Mouse (Mus musculus) stomach, embryonic 15.5 days (tissue): ENCODE data around the gene E2f3. TPM values are rescaled to one million over a fixed set of nuclear protein-coding genes. Genes with fewer than 3 reads are reported as not detected.

Source experiments
- ATAC-seq: fragments of 200-750 bp; cut with Nextera tagmentation; 2 replicates; pipeline ENCODE4 v1.8.0; 2017; ENCODE audit warnings: low read depth, moderate number of reproducible peaks, moderate TSS enrichment; ENCODE audit not compliant: insufficient read depth, low FRiP score
- H3K27ac ChIP-seq: fragments of 300-500 bp; sonication (generic); 2 replicates; pipeline ENCODE4 v1.5.1; 2015; ENCODE audit warnings: mild to moderate bottlenecking, inconsistent platforms
- H3K27me3 ChIP-seq: fragments of 300-500 bp; sonication (generic); replicated peaks from 2 replicates; pipeline ENCODE4 v1.6.1; 2015; ENCODE audit warnings: inconsistent platforms
- H3K36me3 ChIP-seq: fragments of 300-500 bp; sonication (generic); 2 replicates; pipeline ENCODE4 v1.6.1; 2015; ENCODE audit warnings: inconsistent platforms
- H3K4me1 ChIP-seq: fragments of 300-500 bp; sonication (generic); 2 replicates; pipeline ENCODE4 v1.6.1; 2015; ENCODE audit warnings: inconsistent platforms
- H3K4me2 ChIP-seq: fragments of 300-500 bp; sonication (generic); 2 replicates; pipeline ENCODE4 v1.6.1; 2015; ENCODE audit warnings: mild to moderate bottlenecking, inconsistent platforms
- H3K4me3 ChIP-seq: fragments of 300-500 bp; sonication (generic); replicated peaks from 2 replicates; pipeline ENCODE4 v1.5.1; 2015; ENCODE audit warnings: inconsistent platforms
- H3K9ac ChIP-seq: fragments of 300-500 bp; sonication (generic); 2 replicates; pipeline ENCODE4 v1.6.1; 2015; ENCODE audit warnings: inconsistent platforms
- H3K9me3 ChIP-seq: fragments of 300-500 bp; sonication (generic); 2 replicates; pipeline ENCODE4 v1.6.1; 2016; ENCODE audit warnings: inconsistent platforms
- WGBS: fragments of 180-500 bp; shearing (Covaris S2); methylation state at CpG from one replicate; pipeline ENCODE4 v1.1.7; 2015; 5-methylcytosine and 5-hydroxymethylcytosine counted together
- polyA plus RNA-seq: library from polyadenylated mRNA; unstranded; fragments of >200 nt; fragmentation: Nextera tagmentation; extraction: Ambion mirVana; gene quantifications from 2 replicates; pipeline ENCODE4 v1.2.1, GENCODE M21; 2015

E2f3 gene
- polyA plus RNA-seq, 1 experiment from 2014 or later = 9.4 TPM

DNA sequence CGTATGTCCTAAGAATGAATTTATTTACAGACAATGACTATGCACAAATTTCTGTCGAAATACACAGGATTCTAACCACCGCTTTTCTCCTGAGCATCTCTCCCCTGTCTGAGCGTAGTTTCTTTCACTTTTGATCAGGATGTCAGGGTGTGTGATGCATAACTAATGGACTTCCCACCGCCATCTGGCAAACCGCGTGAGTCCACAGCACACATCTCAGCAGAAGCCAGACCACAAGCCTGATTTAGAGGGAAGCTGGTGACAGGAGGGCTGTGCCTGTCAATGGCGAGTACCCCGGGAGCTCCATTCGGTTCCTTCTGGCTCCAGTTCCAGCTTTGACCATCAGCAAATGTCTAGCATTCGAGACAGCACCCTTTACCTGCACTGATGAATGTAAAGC is 17.3 kb upstream of the E2f3 start:
- Histone ChIP-seq H3K9ac (no peak overlapping the region), H3K27ac (no peak overlapping the region), H3K27me3 (no peaks in the 10 kb centered on the region), H3K4me3 (no peak overlapping the region), H3K4me1 (no peaks in the 10 kb centered on the region), H3K4me2 (no peak overlapping the region), H3K36me3 (no peaks in the 10 kb centered on the region), H3K9me3 (no peaks in the 10 kb centered on the region)
- ATAC-seq = no peak
- 57% methylated on average over 11 of the region's 11 CpGs for WGBS

DNA sequence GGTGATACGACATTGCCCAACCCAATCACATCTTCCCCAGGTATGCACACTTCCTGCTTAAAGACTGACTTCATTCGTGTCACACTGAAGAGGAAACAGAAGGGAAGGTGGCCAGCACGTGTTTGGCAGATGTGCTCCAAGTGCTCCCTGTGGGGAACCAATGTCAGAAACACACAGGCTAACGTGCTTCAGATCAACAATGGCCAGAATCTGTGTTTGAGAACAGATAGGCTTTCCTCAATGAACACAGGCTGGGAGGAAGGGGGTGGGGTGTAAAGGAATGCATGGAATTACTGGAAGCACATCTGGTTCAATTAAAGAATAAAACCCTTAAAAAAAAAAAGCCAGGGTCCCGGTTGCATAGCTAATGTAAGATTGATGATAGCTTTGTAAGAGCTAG is 15.2 kb upstream of the E2f3 start:
- 33% methylated on average over 5 of the region's 5 CpGs for WGBS
- ATAC-seq = no peak
- Histone ChIP-seq H3K4me1 (no peaks in the 10 kb centered on the region), H3K27me3 (no peaks in the 10 kb centered on the region), H3K9me3 (no peaks in the 10 kb centered on the region), H3K36me3 (no peaks in the 10 kb centered on the region), H3K4me3 (no peak overlapping the region), H3K27ac (no peak overlapping the region), H3K4me2 (no peak overlapping the region), H3K9ac (no peak overlapping the region)

DNA sequence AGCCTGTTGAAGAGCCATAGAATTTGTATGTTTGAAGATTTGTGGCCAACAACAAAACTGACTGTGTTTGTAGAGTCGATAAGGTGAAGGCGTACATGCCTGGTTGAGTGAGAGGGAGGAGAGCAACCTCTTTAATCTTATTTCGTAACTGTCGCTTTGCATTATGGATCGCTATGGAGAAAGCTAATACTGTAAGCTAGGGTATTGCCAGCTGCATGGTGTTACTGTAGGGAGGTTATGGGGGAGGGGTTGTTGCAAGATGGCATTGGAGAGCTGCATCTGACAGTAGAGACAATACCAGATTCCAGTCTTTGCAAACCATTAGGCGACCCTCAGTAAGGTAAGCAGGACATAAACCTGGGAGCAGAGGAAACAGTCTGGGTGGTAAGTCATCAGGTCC is 2.1 kb upstream of the E2f3 start:
- WGBS = 76% methylated on average over 6 of the region's 6 CpGs
- Histone ChIP-seq H3K4me2 (no peak overlapping the region), H3K9me3 (no peaks in the 10 kb centered on the region), H3K4me3 (no peak overlapping the region), H3K4me1 (no peaks in the 10 kb centered on the region), H3K9ac (no peak overlapping the region), H3K27ac (no peak overlapping the region), H3K36me3 (no peaks in the 10 kb centered on the region), H3K27me3 (no peaks in the 10 kb centered on the region)
- ATAC-seq = no peak

DNA sequence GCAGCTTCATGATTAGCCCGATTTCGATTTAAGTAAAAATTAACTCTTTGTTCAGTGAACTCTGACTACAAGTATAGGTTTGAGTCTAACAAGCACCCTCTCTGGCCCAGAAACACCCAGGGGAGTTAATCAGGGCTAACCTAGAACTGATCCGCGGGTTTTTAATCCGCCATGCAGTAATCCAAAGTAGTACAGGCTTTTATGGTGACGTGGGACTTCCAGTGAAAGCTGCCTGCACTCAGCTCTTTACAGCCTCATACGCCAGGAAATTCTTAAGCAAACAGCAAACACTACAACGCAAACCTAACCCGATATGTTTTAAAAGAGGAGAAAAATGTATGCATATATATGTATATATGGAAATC is 875 bp upstream of the E2f3 start:
- H3K27ac ChIP-seq = peak overlapping the region; percentile 80
- 8% methylated on average over 9 of the region's 9 CpGs for WGBS
- ATAC-seq = no peak

DNA sequence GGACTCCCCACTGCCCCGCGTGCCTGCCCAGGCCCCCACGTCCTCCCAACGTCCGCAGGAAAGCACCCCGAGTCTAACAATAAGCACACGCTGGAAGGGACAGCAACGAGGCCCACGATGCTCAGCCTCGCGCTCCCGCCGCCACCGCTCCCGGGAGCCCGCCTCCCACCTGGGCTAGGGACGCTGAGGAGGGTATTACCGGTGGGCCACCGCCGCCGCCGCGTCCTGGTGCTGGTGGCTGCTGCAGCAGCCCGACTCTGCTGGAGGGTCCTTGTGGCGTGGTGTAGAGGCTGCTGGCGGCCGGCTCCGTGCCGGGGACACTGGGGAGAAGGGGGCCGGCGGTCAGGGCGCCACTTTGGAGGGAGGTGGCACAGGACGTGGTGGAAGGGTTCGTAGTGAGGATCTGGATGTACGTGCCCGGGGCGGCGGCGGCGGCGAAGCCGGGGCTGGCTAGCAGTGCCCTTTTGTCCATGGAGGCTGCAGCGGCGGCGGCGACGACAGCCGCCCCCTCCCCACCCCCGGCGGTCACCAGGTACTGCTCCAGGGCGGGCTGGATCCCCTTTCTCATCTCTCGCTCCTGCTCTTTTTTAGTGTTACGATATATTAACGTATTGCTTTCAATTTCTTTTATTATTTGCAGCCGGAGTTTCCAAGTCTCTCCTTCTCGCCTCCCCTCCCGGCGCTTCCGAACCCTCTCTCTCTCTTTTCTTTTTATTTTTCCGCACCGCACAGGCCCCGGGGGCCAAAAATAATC is 585 bp downstream of the E2f3 start:
- H3K36me3 ChIP-seq = no peaks in the 10 kb centered on the region
- H3K9ac ChIP-seq = peak overlapping the region; percentile 95
- 0 out of 2 replicates have a peak, but pooled peaks cover 2% of the 10 kb centered on the region for H3K4me1 ChIP-seq
- no peak for ATAC-seq
- WGBS = under 1% methylated on average over 62 of the region's 62 CpGs
- peak overlapping the region; percentile 91 for H3K4me3 ChIP-seq
- H3K27me3 ChIP-seq = no peaks in the 10 kb centered on the region
- peak overlapping the region; percentile 96 for H3K27ac ChIP-seq
- peak overlapping the region; percentile 88 for H3K4me2 ChIP-seq
- no peaks in the 10 kb centered on the region for H3K9me3 ChIP-seq

More for the DNA sequence above, 875 bp upstream of the E2f3 start:
- Histone ChIP-seq H3K27me3 (no peaks in the 10 kb centered on the region), H3K9ac (no peak overlapping the region), H3K4me1 (0 out of 2 replicates have a peak, but pooled peaks cover 2% of the 10 kb centered on the region), H3K4me2 (peak overlapping the region; percentile 63), H3K4me3 (peak overlapping the region; percentile 91), H3K9me3 (no peaks in the 10 kb centered on the region), H3K36me3 (no peaks in the 10 kb centered on the region)

DNA sequence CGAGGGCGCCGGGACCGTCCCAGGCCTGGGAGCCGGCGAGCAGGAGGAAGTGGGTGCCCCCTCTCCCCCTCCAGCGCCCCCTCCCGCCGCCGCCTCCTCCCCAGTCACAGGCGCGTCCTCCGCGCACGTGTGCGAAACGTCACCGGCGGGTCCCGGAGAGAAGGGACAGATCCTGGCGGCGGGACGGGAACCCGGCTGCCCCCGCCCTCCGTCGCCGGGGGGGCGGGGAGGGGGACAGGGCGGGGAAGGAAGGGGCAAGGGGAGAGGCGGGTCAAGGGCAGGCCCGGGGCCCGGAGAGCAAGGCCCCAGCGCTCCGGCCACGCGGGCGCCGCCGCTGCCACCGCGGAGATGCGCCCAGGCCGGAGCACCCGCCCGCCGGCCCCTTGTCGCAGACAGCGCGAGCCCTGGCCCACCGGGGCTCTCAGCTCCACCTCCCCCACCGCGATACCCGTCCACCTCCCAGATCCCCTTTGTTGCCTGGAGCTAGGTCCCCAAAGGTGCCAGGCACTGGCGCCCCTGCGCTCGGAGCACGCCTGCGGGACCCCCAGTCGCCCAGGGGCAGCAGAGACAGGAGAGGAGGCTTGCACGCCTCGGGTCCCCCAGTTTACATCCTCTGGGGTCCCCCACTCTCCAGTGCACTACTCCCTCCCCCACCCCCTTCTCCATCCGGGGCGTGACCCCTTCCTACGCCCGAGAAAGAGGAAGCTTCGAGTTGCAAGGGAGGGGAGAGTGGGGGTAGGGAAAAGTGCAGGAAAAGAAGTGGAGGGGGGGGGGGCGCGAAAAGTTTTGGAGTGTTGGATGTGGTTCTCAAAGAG is 1.4 kb downstream of the E2f3 start:
- Histone ChIP-seq H3K4me3 (peak overlapping the region; percentile 91), H3K27me3 (no peaks in the 10 kb centered on the region), H3K27ac (peak overlapping the region; percentile 96), H3K36me3 (no peaks in the 10 kb centered on the region), H3K4me1 (0 out of 2 replicates have a peak, but pooled peaks cover 2% of the 10 kb centered on the region), H3K4me2 (peak overlapping the region; percentile 88), H3K9ac (peak overlapping the region; percentile 95), H3K9me3 (no peaks in the 10 kb centered on the region)
- peak; percentile 16 for ATAC-seq
- 2% methylated on average over 25 of the region's 69 CpGs for WGBS

DNA sequence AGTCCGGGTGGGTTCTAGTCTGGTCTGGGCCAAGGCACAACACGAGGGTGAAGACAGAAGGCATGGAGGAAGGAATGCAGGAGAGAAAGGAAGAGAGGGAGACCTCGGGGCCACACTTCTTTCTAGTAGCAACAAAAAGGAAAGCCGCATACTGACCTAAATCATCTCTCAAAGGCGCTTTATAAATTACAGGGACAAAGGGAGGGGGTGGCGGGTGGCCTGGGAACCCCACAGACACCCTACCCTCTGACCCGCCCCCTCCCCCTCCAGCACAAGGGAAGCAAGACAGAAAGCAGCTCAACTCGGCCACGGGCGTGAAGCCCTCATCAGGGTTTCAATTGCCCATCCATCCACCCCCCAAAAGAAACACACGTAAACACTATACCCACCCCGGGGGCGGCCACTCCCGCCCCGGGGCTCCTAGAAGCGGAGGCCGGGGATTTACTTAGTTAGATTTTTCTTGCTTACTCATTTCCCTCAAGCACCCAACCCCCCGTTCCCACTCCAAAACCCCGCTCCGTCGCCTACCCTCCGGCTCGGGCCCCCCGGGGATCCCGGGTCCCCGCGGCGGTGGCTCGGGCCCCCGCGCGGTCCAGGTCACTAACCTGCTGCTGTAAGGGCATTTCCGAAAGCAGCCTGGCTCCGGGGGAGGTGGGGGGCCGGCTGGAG is 2.2 kb downstream of the E2f3 start:
- H3K4me3 ChIP-seq = peak overlapping the region; percentile 91
- WGBS = 1% methylated on average over 34 of the region's 35 CpGs

DNA sequence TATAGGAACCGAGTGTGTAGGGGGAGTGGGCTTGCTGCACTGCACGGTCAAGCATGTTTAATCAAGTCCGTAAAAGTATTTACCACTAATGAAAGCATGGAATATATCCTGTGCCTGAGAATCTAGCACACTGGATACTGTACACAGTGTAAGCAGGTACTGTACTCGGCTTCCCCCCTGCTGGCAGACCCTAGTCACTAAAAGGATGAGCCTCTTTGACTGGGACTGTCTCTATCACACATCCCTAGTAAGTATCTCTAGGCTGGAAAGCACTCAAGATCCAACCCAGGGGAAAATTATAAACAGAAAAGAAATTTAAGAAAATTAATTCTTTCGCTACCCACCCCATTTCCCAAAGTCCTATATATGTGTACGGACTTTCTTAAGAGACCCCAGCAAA is 2.8 kb downstream of the E2f3 start:
- Histone ChIP-seq H3K9me3 (no peaks in the 10 kb centered on the region), H3K9ac (no peak overlapping the region), H3K27me3 (no peaks in the 10 kb centered on the region), H3K4me2 (peak overlapping the region; percentile 88), H3K4me1 (peaks cover 5% of the 10 kb centered on the region; the same call in 1 of the 2 replicates), H3K27ac (peak overlapping the region; percentile 96; the same call in 1 of the 2 replicates), H3K36me3 (no peaks in the 10 kb centered on the region), H3K4me3 (peak overlapping the region; percentile 91)
- 12% methylated on average over 6 of the region's 6 CpGs for WGBS
- no peak for ATAC-seq

More for the DNA sequence above, 2.2 kb downstream of the E2f3 start:
- peak overlapping the region; percentile 88 for H3K4me2 ChIP-seq
- no peaks in the 10 kb centered on the region for H3K9me3 ChIP-seq
- H3K27me3 ChIP-seq = no peaks in the 10 kb centered on the region
- no peak for ATAC-seq
- peak overlapping the region; percentile 95 for H3K9ac ChIP-seq
- H3K36me3 ChIP-seq = no peaks in the 10 kb centered on the region
- peaks cover 5% of the 10 kb centered on the region; the same call in 1 of the 2 replicates for H3K4me1 ChIP-seq
- peak overlapping the region; percentile 96 for H3K27ac ChIP-seq

DNA sequence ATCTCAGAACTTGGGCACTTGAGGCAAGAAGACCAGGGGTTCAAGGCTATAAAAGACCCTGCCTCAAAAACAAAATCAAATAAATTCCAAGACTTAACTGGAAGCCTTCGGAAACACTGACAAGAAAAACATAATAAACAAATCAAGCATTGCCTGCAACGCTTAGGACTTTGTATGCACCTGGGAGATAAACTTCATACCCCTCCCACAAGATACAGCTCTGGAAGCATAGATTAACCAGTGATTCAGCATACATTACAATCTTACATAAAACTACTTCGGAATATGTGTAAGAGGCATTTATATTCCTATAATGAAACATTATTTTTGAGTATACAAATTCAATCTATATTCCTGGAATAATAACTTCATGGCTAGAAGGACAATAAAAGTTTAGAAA is 3.5 kb downstream of the E2f3 start:
- H3K27ac ChIP-seq = no peak overlapping the region
- no peak for ATAC-seq
- no peaks in the 10 kb centered on the region for H3K27me3 ChIP-seq
- H3K9me3 ChIP-seq = no peaks in the 10 kb centered on the region
- no peak overlapping the region for H3K4me3 ChIP-seq
- no peaks in the 10 kb centered on the region for H3K36me3 ChIP-seq
- H3K4me2 ChIP-seq = peak overlapping the region; percentile 10; the same call in 1 of the 2 replicates
- H3K9ac ChIP-seq = no peak overlapping the region
- WGBS = 45% methylated on average over 3 of the region's 3 CpGs
- H3K4me1 ChIP-seq = peaks cover 5% of the 10 kb centered on the region; the same call in 1 of the 2 replicates

DNA sequence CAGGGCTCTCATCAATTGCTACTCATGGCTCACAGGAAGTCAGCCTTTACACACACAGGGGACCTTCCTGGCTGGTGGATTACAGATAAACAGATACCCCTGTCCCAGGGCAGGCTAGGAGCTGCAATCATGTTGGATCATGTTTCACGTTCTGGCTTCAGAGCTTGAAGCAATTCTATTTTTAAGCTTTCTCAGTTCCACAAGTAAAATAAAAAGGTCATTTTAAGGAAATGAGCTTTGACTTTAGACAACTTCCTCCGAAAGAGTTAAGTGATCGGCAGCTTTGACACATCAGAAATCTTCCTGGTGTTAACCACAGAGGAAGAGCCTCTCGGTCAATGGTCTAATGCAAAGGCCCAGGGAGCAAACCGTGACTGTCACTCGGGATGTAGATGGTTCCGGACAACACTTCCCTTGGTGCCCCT is 6.7 kb downstream of the E2f3 start:
- ATAC-seq = no peak
- Histone ChIP-seq H3K36me3 (no peaks in the 10 kb centered on the region), H3K27me3 (no peaks in the 10 kb centered on the region), H3K4me2 (no peak overlapping the region), H3K4me3 (no peak overlapping the region), H3K27ac (no peak overlapping the region), H3K4me1 (peaks cover 5% of the 10 kb centered on the region; the same call in 1 of the 2 replicates), H3K9me3 (no peaks in the 10 kb centered on the region), H3K9ac (no peak overlapping the region)
- WGBS = 63% methylated on average over 7 of the region's 7 CpGs

DNA sequence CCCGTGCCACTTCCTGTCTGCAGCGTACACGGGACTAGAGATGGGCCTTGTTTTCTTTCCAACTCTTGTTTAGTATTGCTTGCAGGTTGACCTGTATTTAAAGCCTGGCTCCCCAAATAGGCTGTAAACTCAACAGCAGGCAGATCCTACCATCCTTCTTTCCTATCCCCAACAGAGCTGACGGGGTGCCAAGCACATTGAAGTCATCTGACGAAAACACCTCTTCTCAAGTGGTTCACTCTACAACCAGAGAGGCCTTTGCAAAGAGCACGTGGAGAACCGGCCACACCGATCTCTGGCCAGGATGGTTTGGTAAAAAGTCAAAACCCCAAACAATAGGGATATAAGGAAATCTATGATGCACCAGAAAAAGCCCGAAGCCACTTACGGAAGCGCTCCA is 8.5 kb downstream of the E2f3 start:
- no peak for ATAC-seq
- no peaks in the 10 kb centered on the region for H3K9me3 ChIP-seq
- no peaks in the 10 kb centered on the region for H3K27me3 ChIP-seq
- no peaks in the 10 kb centered on the region for H3K36me3 ChIP-seq
- no peak overlapping the region for H3K27ac ChIP-seq
- WGBS = 90% methylated on average over 11 of the region's 11 CpGs
- no peak overlapping the region for H3K4me2 ChIP-seq
- no peak overlapping the region for H3K9ac ChIP-seq
- H3K4me1 ChIP-seq = peaks cover 5% of the 10 kb centered on the region; the same call in 1 of the 2 replicates
- H3K4me3 ChIP-seq = no peak overlapping the region
